Mouse (Mus musculus) embryo, embryonic 11 days (tissue): ENCODE measurements around the gene Tgfb1.

Experiments used
- DNase-seq: peaks from one replicate; pipeline ENCODE4 v3.0.0-alpha.2; 2015

The Tgfb1 gene

GRCm38 (mm10) chr7:25753076-25753475 is 66.3 kb downstream of the Tgfb1 start:
- no peak for DNase-seq

DNA sequence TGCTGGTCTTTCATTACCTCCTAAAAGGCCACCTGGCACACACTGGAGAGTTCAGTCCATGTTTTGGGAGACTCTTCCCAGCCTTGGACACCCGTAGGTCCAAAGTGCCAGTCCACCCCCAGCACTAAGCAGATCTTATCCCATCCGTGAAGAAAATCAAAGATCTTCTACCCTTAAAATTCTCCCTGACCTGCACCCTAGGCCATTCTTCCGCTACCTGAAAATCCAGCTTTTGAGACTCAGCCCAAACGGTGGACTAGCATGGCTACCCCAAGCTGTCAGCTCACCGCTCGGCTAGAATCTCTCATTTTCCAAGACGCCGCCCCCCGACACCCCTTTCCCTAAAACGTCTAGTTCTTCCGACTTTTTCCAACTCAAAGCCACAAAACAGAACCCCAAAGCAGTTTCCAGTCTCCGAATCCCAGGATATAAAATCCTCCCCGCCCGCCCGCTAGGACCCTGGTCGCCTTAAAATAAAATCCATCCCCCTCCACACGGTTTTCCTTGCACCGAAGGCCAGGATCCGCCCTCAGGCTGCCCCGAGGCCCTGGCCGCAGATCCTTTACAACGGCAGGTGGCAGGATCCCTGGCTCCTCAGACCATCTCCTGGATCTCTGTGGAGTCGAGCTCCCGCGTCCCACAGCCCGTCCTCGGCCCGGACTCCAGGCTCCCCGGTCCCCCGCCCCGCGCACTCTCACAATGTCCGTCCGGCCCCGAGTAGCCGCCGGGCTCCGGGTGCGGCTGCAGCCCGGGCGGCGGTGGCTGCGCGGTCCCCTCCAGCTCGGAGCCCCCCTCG is 67.0 kb downstream of the Tgfb1 start:
- peak; percentile 50 for DNase-seq

GRCm38 (mm10) chr7:25754439-25754737 is 67.6 kb downstream of the Tgfb1 start:
- no peak for DNase-seq
